Mouse (Mus musculus) kidney, adult 9 months (tissue): ENCODE data around the gene Ecd.
"Not testable (repeated sequence)": the region's sequence is repeated elsewhere in the genome, so short reads cannot be mapped to it uniquely, and the experiment has no call there.

ENCODE experiments used
- DNase-seq: peaks from one replicate; pipeline ENCODE4 v3.0.0; 2022

Ecd gene

DNA sequence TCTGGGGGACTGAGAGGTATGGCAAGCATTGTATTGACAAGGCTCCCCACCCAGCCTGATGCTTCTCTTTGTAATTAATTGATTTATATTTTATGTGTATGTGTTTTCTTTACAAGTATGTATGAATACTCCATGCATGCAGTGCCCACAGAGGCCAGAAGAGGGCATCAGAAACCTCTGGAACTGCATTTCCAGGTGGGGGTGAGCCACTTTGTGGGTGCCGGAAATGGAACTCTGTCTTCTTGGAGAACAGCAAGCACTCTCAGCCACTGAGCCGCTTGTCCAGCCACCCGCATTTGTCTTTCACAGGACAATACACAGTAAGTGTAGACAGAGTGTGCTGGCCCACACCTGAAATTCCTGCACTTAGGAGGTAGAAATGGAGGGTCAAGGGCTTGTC lies 28.5 kb downstream of the Ecd start:
- peak; percentile 42 for DNase-seq

DNA sequence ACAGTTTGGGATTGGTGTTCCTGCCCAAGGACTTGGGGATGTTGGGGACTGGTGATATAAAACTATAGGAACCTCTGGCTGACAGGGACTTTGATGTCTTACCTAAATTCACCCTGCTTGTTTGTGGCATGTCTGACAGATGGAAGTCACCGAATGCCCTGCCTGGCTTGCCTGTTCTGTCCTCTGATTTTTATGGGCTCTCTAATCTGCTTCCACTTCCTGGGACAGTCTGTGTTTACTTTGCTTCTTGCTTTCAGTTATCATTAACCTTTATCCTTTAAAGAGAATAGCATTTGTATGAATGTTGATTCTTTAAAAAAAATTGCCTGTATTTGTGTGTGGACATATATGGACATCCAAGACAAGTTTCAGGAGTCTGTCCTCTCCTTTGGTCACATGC lies 32.8 kb downstream of the Ecd start:
- no peak for DNase-seq

DNA sequence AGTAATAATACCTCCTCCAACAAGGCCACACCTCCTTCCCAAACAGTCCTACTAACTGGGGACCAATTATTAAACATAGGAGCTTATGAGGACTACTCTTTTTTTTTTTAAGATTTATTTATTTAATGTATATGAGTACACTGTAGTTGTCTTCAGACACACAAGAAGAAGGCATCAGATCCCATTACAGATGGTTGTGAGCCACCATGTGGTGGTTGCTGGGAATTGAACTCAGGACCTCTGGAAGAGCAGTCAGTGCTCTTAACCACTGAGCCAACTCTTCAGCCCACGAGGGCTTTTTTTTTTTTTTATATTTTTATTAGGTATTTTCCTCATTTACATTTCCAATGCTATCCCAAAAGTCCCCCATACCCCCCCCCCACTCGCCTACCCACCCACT lies 42.8 kb downstream of the Ecd start:
- not testable (repeated sequence) for DNase-seq

DNA sequence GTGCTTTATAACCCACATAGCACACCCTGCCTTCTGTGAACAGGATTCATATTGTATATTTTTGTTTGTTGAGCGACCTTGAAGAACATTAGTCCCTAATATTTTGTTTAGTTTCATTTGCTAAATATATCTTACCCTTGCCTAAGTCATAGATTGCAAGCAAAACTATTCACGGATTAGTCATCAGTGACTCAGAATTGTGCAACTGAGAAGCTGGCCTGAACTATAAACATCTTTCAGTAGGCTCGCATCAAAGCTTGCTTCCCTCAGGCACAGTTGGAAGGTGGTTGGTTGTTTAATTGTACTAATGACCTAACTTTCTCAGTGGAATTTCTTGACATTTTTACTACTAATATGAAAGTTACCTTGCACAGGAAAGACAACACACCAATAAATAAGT lies 49.8 kb downstream of the Ecd start:
- no peak for DNase-seq

DNA sequence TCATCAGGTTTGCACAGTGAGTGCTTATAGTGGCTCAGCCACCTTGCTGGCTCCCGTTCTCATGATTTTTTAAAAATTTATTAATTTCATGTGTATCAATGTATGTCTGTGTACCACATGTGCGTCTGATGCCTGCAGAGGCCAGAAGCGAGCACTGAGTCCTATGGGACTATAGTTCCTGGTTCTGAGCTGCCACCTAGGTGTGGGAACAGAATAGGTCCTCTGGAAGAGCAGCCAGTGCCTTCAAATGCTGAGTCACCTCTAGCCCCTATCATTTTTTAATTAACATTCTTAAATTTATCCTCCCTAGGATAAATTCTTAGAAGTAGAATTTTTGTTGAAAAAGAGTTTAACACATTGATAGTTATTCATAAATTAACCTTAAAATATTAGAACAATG lies 50.3 kb downstream of the Ecd start:
- no peak for DNase-seq

DNA sequence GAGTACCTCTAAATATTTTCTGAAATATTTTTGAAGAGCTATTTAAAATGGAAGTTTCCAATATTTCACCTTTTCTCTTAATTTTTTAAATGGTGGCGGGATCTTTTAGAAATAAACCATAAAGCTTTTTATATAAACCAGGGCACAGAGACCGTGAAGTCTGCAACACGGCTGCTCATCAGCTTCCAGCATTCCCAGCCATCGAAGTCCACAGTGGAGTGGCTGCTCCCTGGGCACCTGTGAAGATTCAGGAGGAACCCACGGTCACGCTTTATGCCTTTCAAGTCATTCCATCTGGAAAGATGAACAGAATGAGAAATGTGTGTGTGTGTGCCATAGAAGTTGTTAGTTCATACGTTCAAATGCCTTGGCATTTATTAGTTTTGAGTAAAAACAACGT lies 53.0 kb downstream of the Ecd start:
- DNase-seq = no peak

DNA sequence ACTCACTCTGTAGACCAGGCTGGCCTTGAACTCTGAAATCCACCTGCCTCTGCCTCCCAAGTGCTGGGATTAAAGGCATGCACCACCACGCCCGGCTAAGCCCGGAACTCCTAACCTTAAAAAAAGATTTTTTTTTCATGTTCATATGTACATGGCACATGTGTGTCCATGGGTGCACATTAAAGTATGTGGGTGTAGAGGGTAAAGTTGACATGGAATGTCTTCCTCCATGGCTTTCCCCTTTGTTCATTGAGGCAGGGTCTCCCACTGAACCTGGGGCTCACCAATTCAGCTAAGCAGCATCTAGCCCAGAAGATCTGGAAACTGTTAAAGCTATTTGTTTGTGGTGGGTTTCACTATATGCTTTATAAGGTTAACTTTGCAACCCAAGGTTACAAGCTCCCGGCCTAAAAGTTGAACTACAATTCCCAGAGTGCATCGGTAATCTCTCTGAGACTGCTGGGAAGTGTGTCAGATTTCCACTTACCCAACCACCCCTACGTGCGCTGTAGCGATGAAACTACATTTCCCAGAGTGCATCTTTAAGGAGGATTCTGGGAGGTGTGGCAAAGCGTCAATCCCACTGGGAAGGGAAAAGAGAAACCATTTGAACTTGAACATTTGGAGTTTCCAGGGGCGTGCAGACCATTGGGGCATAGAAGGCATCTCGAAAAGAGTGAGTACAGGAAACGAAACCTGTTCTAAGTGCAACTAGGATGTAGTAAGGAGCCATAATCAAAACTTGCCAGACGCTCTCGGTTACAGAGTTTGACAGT lies 53.6 kb downstream of the Ecd start, which contains the start of gene Nudt13:
Gene Nudt13 (plus strand): TSS at position 581 of the 776 bp plus-strand sequence.
- peak; percentile 95 for DNase-seq

DNA sequence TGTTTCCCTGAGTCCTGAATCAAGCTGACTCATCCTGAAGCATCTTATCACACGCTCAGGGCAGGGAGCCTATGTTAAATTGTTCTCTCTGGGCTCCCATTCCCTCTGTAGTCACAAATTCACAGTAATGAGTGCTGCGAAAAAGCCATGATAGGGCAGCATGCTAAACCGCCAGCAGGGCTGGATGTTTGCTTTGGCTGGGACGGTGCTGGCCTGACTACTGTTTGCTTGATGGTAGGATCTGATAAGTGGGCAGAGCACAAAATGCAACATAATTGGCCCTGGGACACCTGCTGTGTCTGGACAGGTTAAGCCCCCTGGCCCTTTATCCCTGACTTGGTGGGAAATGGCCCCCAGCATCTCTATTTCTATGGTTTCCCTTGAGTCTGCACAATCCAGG lies 56.5 kb downstream of the Ecd start:
- no peak for DNase-seq
